Comparison of ENCODE assay signal across 9 mouse cellular contexts in genomic region chr6:30461755-30462344, GRCm38 (mm10). TPM values are rescaled to one million over a fixed set of nuclear protein-coding genes. Genes with fewer than 3 reads are reported as not detected.
DNase-seq lines count a peak whose midpoint lies in the region; ATAC-seq and TF ChIP-seq lines count a peak whose summit lies in the region.
"Had no signal": no experiment of that assay in that cellular context is flagged by ENCODE, and none has a peak within 500 bp of the region (broad histone marks: within the 10 kb centered on the region; RNA-seq: fewer than 3 reads in every experiment).

No protein-coding gene starts in this region.

- H3K9ac ChIP-seq in hindbrain, embryonic 13.5 days = 0 out of 2 replicates have a peak overlapping the region, but pooled peaks have one; percentile 75
- H3K9ac ChIP-seq in hindbrain, embryonic 12.5 days = no peak overlapping the region
- no peak overlapping the region for H3K9ac ChIP-seq in intestine, embryonic 15.5 days
- no peak overlapping the region for H3K9ac ChIP-seq in neural tube, embryonic 15.5 days (replicated peaks)

- H3K9me3 ChIP-seq in hindbrain, embryonic 13.5 days = no peaks in the 10 kb centered on the region
- H3K9me3 ChIP-seq in hindbrain, embryonic 12.5 days (replicated peaks) = no peaks in the 10 kb centered on the region
- H3K9me3 ChIP-seq in intestine, embryonic 15.5 days = no peaks in the 10 kb centered on the region
- H3K9me3 ChIP-seq in neural tube, embryonic 15.5 days (replicated peaks) = no peaks in the 10 kb centered on the region
- H3K9me3 ChIP-seq: liver, embryonic 13.5 days had no signal

- DNase-seq in testis, postnatal 14 days (ENCODE audit: low spot score) = no peak
- no peak for DNase-seq in T-cell, adult 2 months (ENCODE audit: low spot score)
- DNase-seq: liver, embryonic 13.5 days had no signal

- H3K27me3 ChIP-seq in hindbrain, embryonic 13.5 days = no peaks in the 10 kb centered on the region
- no peaks in the 10 kb centered on the region for H3K27me3 ChIP-seq in hindbrain, embryonic 12.5 days
- H3K27me3 ChIP-seq in testis, adult 2 months (ENCODE audit: control insufficient read depth, insufficient read depth, low read length) = no peaks in the 10 kb centered on the region
- no peaks in the 10 kb centered on the region for H3K27me3 ChIP-seq in intestine, embryonic 15.5 days (replicated peaks)
- H3K27me3 ChIP-seq in neural tube, embryonic 15.5 days (replicated peaks) = no peaks in the 10 kb centered on the region

- ATAC-seq in hindbrain, embryonic 13.5 days (ENCODE audit: low FRiP score) = no peak
- ATAC-seq in hindbrain, embryonic 12.5 days (ENCODE audit: low FRiP score) = no peak
- ATAC-seq in intestine, embryonic 15.5 days = no peak
- no peak for ATAC-seq in neural tube, embryonic 15.5 days (ENCODE audit: low FRiP score)
- no peak for ATAC-seq in CD4-positive, CD25-positive, alpha-beta regulatory T cell, adult 4 months

- no peaks in the 10 kb centered on the region for H3K36me3 ChIP-seq in hindbrain, embryonic 13.5 days
- H3K36me3 ChIP-seq in hindbrain, embryonic 12.5 days = no peaks in the 10 kb centered on the region
- no peaks in the 10 kb centered on the region for H3K36me3 ChIP-seq in testis, adult 2 months (ENCODE audit: control insufficient read depth, insufficient read depth, low read length)
- no peaks in the 10 kb centered on the region for H3K36me3 ChIP-seq in intestine, embryonic 15.5 days
- no peaks in the 10 kb centered on the region for H3K36me3 ChIP-seq in neural tube, embryonic 15.5 days
- H3K36me3 ChIP-seq: liver, embryonic 13.5 days had no signal

- H3K4me2 ChIP-seq in hindbrain, embryonic 13.5 days = no peak overlapping the region
- H3K4me2 ChIP-seq in hindbrain, embryonic 12.5 days (replicated peaks) = no peak overlapping the region
- 0 out of 2 replicates have a peak overlapping the region, but pooled peaks have one; percentile 4 for H3K4me2 ChIP-seq in intestine, embryonic 15.5 days (replicated peaks)
- no peak overlapping the region for H3K4me2 ChIP-seq in neural tube, embryonic 15.5 days

- TF ChIP-seq CTCF in testis, adult 2 months (IDR thresholded peaks at IDR 0.05; ENCODE audit: control insufficient read depth, insufficient read depth, insufficient replicate concordance, low read depth, low read length) = no peak

- no peak for TF ChIP-seq POLR2A in testis, adult 2 months (IDR thresholded peaks at IDR 0.05; ENCODE audit: control insufficient read depth, low read depth, low read length)

- WGBS in hindbrain, embryonic 13.5 days = 96% methylated on average over 11 of the region's 13 CpGs
- WGBS in hindbrain, embryonic 12.5 days = 93% methylated on average over 12 of the region's 13 CpGs
- WGBS in intestine, embryonic 15.5 days = 83% methylated on average over 12 of the region's 13 CpGs
- WGBS in neural tube, embryonic 15.5 days = 91% methylated on average over 12 of the region's 13 CpGs

- no peak overlapping the region for H3K4me3 ChIP-seq in hindbrain, embryonic 13.5 days
- no peak overlapping the region for H3K4me3 ChIP-seq in hindbrain, embryonic 12.5 days
- peak overlapping the region; percentile 82 for H3K4me3 ChIP-seq in testis, adult 2 months (ENCODE audit: control insufficient read depth, low read depth, low read length)
- no peak overlapping the region for H3K4me3 ChIP-seq in intestine, embryonic 15.5 days (replicated peaks)
- no peak overlapping the region for H3K4me3 ChIP-seq in neural tube, embryonic 15.5 days (replicated peaks)
- H3K4me3 ChIP-seq: liver, embryonic 13.5 days had no signal

- H3K27ac ChIP-seq in hindbrain, embryonic 13.5 days = peak overlapping the region; percentile 98
- H3K27ac ChIP-seq in hindbrain, embryonic 12.5 days = no peak overlapping the region; the same call in 1 of the 2 replicates
- no peak overlapping the region for H3K27ac ChIP-seq in testis, adult 2 months (ENCODE audit: control insufficient read depth, insufficient read depth, low read depth, low read length)
- 0 out of 2 replicates have a peak overlapping the region, but pooled peaks have one; percentile 82 for H3K27ac ChIP-seq in intestine, embryonic 15.5 days
- peak overlapping the region; percentile 94 for H3K27ac ChIP-seq in neural tube, embryonic 15.5 days (replicated peaks)

- peaks cover 38% of the 10 kb centered on the region for H3K4me1 ChIP-seq in hindbrain, embryonic 13.5 days (replicated peaks)
- peaks cover 34% of the 10 kb centered on the region for H3K4me1 ChIP-seq in hindbrain, embryonic 12.5 days
- H3K4me1 ChIP-seq in testis, adult 2 months (ENCODE audit: control insufficient read depth, insufficient read depth, low read length) = peaks cover 25% of the 10 kb centered on the region
- peaks cover 27% of the 10 kb centered on the region for H3K4me1 ChIP-seq in intestine, embryonic 15.5 days (replicated peaks)
- H3K4me1 ChIP-seq in neural tube, embryonic 15.5 days = peaks cover 40% of the 10 kb centered on the region

RNA-seq across cellular contexts. Expression of gene Tmem209, which starts 47.7 kb away (rescaled TPM):
- polyA plus RNA-seq in hindbrain, embryonic 13.5 days (2015; fragmentation: Nextera tagmentation; extraction: Ambion mirVana) = 29.5 and 33.4 TPM in 2 replicates
- 37.0 and 38.9 TPM in 2 replicates for polyA plus RNA-seq in hindbrain, embryonic 12.5 days (2016; fragmentation: Nextera tagmentation; extraction: Ambion mirVana)
- 77.8 and 92.3 TPM in 2 replicates for polyA plus RNA-seq in testis, adult 2 months (2012; rRNA removed)
- 31.5 and 33.6 TPM in 2 replicates for polyA plus RNA-seq in intestine, embryonic 15.5 days (2015; fragmentation: Nextera tagmentation; extraction: Ambion mirVana)
- 21.1 and 29.6 TPM in 2 replicates for polyA plus RNA-seq in neural tube, embryonic 15.5 days (2015; fragmentation: Nextera tagmentation; extraction: Ambion mirVana)
- 10 to 100 TPM; 59.9 to 60.8 TPM for polyA plus RNA-seq in CD4-positive, CD25-positive, alpha-beta regulatory T cell, adult 4 months (2017; shearing (Covaris generic))

RNA-seq across cellular contexts. Expression of gene Ssmem1, which starts 47.8 kb away (rescaled TPM):
- 0.12 and 0.39 TPM in 2 replicates for polyA plus RNA-seq in hindbrain, embryonic 13.5 days (2015; fragmentation: Nextera tagmentation; extraction: Ambion mirVana)
- 0.21 and 0.34 TPM in 2 replicates for polyA plus RNA-seq in hindbrain, embryonic 12.5 days (2016; fragmentation: Nextera tagmentation; extraction: Ambion mirVana)
- 109 and 119 TPM in 2 replicates for polyA plus RNA-seq in testis, adult 2 months (2012; rRNA removed)
- polyA plus RNA-seq in intestine, embryonic 15.5 days (2015; fragmentation: Nextera tagmentation; extraction: Ambion mirVana) = not detected in 2 replicates
- not detected in 2 replicates for polyA plus RNA-seq in neural tube, embryonic 15.5 days (2015; fragmentation: Nextera tagmentation; extraction: Ambion mirVana)
- not detected for polyA plus RNA-seq in CD4-positive, CD25-positive, alpha-beta regulatory T cell, adult 4 months (2017; shearing (Covaris generic))

Comparison
In these comparisons a context has a peak if more than half of its experiments do, and no peak if none do; other contexts are left out.
1. H3K27ac ChIP-seq: peak in hindbrain, embryonic 13.5 days (single experiment), intestine, embryonic 15.5 days (single experiment) and neural tube, embryonic 15.5 days (single experiment); none in hindbrain, embryonic 12.5 days (single experiment) and testis, adult 2 months (single experiment).
2. RNA of gene Ssmem1, which starts 47.8 kb away (polyA plus RNA-seq): 109 to 119 TPM in testis, adult 2 months; 0.21 to 0.34 TPM in hindbrain, embryonic 12.5 days, 0.12 to 0.39 TPM in hindbrain, embryonic 13.5 days, not detected in neural tube, embryonic 15.5 days, not detected in intestine, embryonic 15.5 days and not detected in CD4-positive, CD25-positive, alpha-beta regulatory T cell, adult 4 months; every median in the first group is over 10 times any median in the second.